Mouse (Mus musculus) ES-E14 (cell line): ENCODE data around the gene Tnpo1.

Experiments used
- CHD2 ChIP-seq: IDR thresholded peaks from 2 replicates; pipeline ENCODE4 v1.6.1; 2014; ENCODE audit warnings: mild to moderate bottlenecking, low read depth, low read length, inconsistent platforms
- ZNF384 ChIP-seq: IDR thresholded peaks from 2 replicates; pipeline ENCODE4 v1.6.1; 2012; ENCODE audit warnings: low read depth, low read length, inconsistent platforms

DNA sequence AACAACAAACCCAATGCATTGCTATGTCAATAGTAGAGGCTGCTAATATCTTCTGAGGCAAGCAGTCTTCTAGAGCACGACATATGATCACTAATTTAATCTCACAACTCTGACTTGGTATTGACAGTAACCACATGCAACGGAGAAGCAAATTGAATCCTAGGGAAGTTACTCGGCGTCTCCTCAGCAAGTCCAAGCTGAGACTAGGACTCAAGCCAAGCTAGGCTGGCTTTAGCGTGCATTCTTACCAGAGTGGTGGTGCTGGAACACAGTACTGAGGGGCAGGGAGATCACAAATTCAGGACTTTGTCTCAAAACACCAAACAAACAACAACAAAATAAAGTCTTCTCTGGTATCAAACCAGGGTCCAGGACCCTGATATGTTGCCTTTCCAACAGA, 28.6 kb downstream of the Tnpo1 start:
- TF ChIP-seq ZNF384 (no peak), CHD2 (no peak)
